Mouse (Mus musculus): Measurements from ENCODE around the gene Wnt5b. TPM values are rescaled to one million over a fixed set of nuclear protein-coding genes. Genes with fewer than 3 reads are reported as not detected.

Wnt5b gene
- polyA plus RNA-seq, 1 experiment from 2014 or later, result 3.2 TPM

GRCm38 (mm10) chr6:119477686-119478310 is 66.3 kb downstream of the Wnt5b start:
- H3K4me1 ChIP-seq (replicated peaks; ENCODE audit: control insufficient read depth, insufficient read depth, low read length), result peaks cover 35% of the 10 kb centered on the region
- H3K9me3 ChIP-seq (ENCODE audit: control insufficient read depth, low read length), result no peaks in the 10 kb centered on the region
- DNase-seq (ENCODE audit: low spot score) (no peak), ATAC-seq (replicated peaks; ENCODE audit: low FRiP score) (no peak)
- H3K27ac ChIP-seq (ENCODE audit: low read depth, low read length), result peak overlapping the region; percentile 89
- no peak overlapping the region; the same call in 1 of the 2 replicates for H3K4me3 ChIP-seq (ENCODE audit: low read depth, low read length)
- H3K4me2 ChIP-seq, result peak overlapping the region; percentile 100
- no peak overlapping the region for H3K9ac ChIP-seq (ENCODE audit: low read depth, low read length)
- no peaks in the 10 kb centered on the region for H3K27me3 ChIP-seq (replicated peaks; ENCODE audit: control insufficient read depth, insufficient read depth, low read length)
- H3K36me3 ChIP-seq (ENCODE audit: control insufficient read depth, insufficient read depth, low read length), result no peaks in the 10 kb centered on the region; the same call in 1 of the 2 replicates
- 44% methylated on average over 13 of the region's 13 CpGs for WGBS

GRCm38 (mm10) chr6:119475988-119476387 is 68.2 kb downstream of the Wnt5b start:
- H3K9ac ChIP-seq (ENCODE audit: low read depth, low read length), result no peak overlapping the region
- no peaks in the 10 kb centered on the region; the same call in 1 of the 2 replicates for H3K36me3 ChIP-seq (ENCODE audit: control insufficient read depth, insufficient read depth, low read length)

GRCm38 (mm10) chr6:119473992-119474391 is 70.2 kb downstream of the Wnt5b start:
- Histone ChIP-seq H3K9ac (ENCODE audit: low read depth, low read length) (no peak overlapping the region), H3K27me3 (replicated peaks; ENCODE audit: control insufficient read depth, insufficient read depth, low read length) (no peaks in the 10 kb centered on the region)
- 58% methylated on average over 4 of the region's 4 CpGs for WGBS

More at GRCm38 (mm10) chr6:119475988-119476387, 68.2 kb downstream of the Wnt5b start:
- Histone ChIP-seq H3K4me2 (no peak overlapping the region), H3K27ac (ENCODE audit: low read depth, low read length) (no peak overlapping the region), H3K27me3 (replicated peaks; ENCODE audit: control insufficient read depth, insufficient read depth, low read length) (no peaks in the 10 kb centered on the region), H3K4me1 (replicated peaks; ENCODE audit: control insufficient read depth, insufficient read depth, low read length) (peaks cover 31% of the 10 kb centered on the region), H3K4me3 (ENCODE audit: low read depth, low read length) (no peak overlapping the region), H3K9me3 (ENCODE audit: control insufficient read depth, low read length) (no peaks in the 10 kb centered on the region)
- DNase-seq (ENCODE audit: low spot score) (no peak), ATAC-seq (replicated peaks; ENCODE audit: low FRiP score) (no peak)
- 39% methylated on average over 6 of the region's 6 CpGs for WGBS

GRCm38 (mm10) chr6:119473446-119473845 is 70.7 kb downstream of the Wnt5b start:
- no peak for DNase-seq (ENCODE audit: low spot score)
- no peaks in the 10 kb centered on the region for H3K27me3 ChIP-seq (replicated peaks; ENCODE audit: control insufficient read depth, insufficient read depth, low read length)
- H3K4me1 ChIP-seq (replicated peaks; ENCODE audit: control insufficient read depth, insufficient read depth, low read length), result peaks cover 20% of the 10 kb centered on the region
- no peak overlapping the region for H3K27ac ChIP-seq (ENCODE audit: low read depth, low read length)
- H3K4me3 ChIP-seq (ENCODE audit: low read depth, low read length), result no peak overlapping the region
- WGBS, result 48% methylated on average over 7 of the region's 7 CpGs
- peak overlapping the region; percentile 25; the same call in 1 of the 2 replicates for H3K4me2 ChIP-seq
- ATAC-seq (replicated peaks; ENCODE audit: low FRiP score), result no peak
- H3K36me3 ChIP-seq (ENCODE audit: control insufficient read depth, insufficient read depth, low read length), result no peaks in the 10 kb centered on the region
- no peaks in the 10 kb centered on the region for H3K9me3 ChIP-seq (ENCODE audit: control insufficient read depth, low read length)
- H3K9ac ChIP-seq (ENCODE audit: low read depth, low read length), result no peak overlapping the region

More at GRCm38 (mm10) chr6:119473992-119474391, 70.2 kb downstream of the Wnt5b start:
- Histone ChIP-seq H3K4me3 (ENCODE audit: low read depth, low read length) (no peak overlapping the region), H3K36me3 (ENCODE audit: control insufficient read depth, insufficient read depth, low read length) (no peaks in the 10 kb centered on the region), H3K4me1 (replicated peaks; ENCODE audit: control insufficient read depth, insufficient read depth, low read length) (peaks cover 23% of the 10 kb centered on the region), H3K4me2 (no peak overlapping the region), H3K27ac (ENCODE audit: low read depth, low read length) (no peak overlapping the region), H3K9me3 (ENCODE audit: control insufficient read depth, low read length) (no peaks in the 10 kb centered on the region)
- DNase-seq (ENCODE audit: low spot score) (no peak), ATAC-seq (replicated peaks; ENCODE audit: low FRiP score) (no peak)

GRCm38 (mm10) chr6:119472705-119473104 is 71.4 kb downstream of the Wnt5b start:
- WGBS, result 70% methylated on average over 3 of the region's 3 CpGs
- ATAC-seq (replicated peaks; ENCODE audit: low FRiP score), result no peak
- peaks cover 13% of the 10 kb centered on the region for H3K4me1 ChIP-seq (replicated peaks; ENCODE audit: control insufficient read depth, insufficient read depth, low read length)
- no peaks in the 10 kb centered on the region for H3K36me3 ChIP-seq (ENCODE audit: control insufficient read depth, insufficient read depth, low read length)
- no peak overlapping the region for H3K4me3 ChIP-seq (ENCODE audit: low read depth, low read length)
- H3K27ac ChIP-seq (ENCODE audit: low read depth, low read length), result no peak overlapping the region
- H3K4me2 ChIP-seq, result no peak overlapping the region
- DNase-seq (ENCODE audit: low spot score), result no peak
- no peaks in the 10 kb centered on the region for H3K27me3 ChIP-seq (replicated peaks; ENCODE audit: control insufficient read depth, insufficient read depth, low read length)
- H3K9me3 ChIP-seq (ENCODE audit: control insufficient read depth, low read length), result no peaks in the 10 kb centered on the region
- H3K9ac ChIP-seq (ENCODE audit: low read depth, low read length), result no peak overlapping the region

GRCm38 (mm10) chr6:119472135-119472534 is 72.0 kb downstream of the Wnt5b start:
- H3K36me3 ChIP-seq (ENCODE audit: control insufficient read depth, insufficient read depth, low read length), result no peaks in the 10 kb centered on the region
- no peaks in the 10 kb centered on the region for H3K9me3 ChIP-seq (ENCODE audit: control insufficient read depth, low read length)
- peaks cover 12% of the 10 kb centered on the region for H3K4me1 ChIP-seq (replicated peaks; ENCODE audit: control insufficient read depth, insufficient read depth, low read length)
- no peak overlapping the region for H3K4me3 ChIP-seq (ENCODE audit: low read depth, low read length)
- no peak; the same call in 1 of the 2 replicates for ATAC-seq (replicated peaks; ENCODE audit: low FRiP score)
- no peak for DNase-seq (ENCODE audit: low spot score)
- H3K27ac ChIP-seq (ENCODE audit: low read depth, low read length), result no peak overlapping the region
- H3K9ac ChIP-seq (ENCODE audit: low read depth, low read length), result no peak overlapping the region
- WGBS, result 34% methylated on average over 5 of the region's 5 CpGs
- no peaks in the 10 kb centered on the region for H3K27me3 ChIP-seq (replicated peaks; ENCODE audit: control insufficient read depth, insufficient read depth, low read length)
- no peak overlapping the region for H3K4me2 ChIP-seq

GRCm38 (mm10) chr6:119470777-119471176 is 73.4 kb downstream of the Wnt5b start:
- Histone ChIP-seq H3K9ac (ENCODE audit: low read depth, low read length) (no peak overlapping the region), H3K27me3 (replicated peaks; ENCODE audit: control insufficient read depth, insufficient read depth, low read length) (no peaks in the 10 kb centered on the region), H3K4me2 (no peak overlapping the region), H3K27ac (ENCODE audit: low read depth, low read length) (no peak overlapping the region), H3K9me3 (ENCODE audit: control insufficient read depth, low read length) (no peaks in the 10 kb centered on the region), H3K36me3 (ENCODE audit: control insufficient read depth, insufficient read depth, low read length) (no peaks in the 10 kb centered on the region), H3K4me1 (replicated peaks; ENCODE audit: control insufficient read depth, insufficient read depth, low read length) (peaks cover 13% of the 10 kb centered on the region), H3K4me3 (ENCODE audit: low read depth, low read length) (no peak overlapping the region)
- ATAC-seq (replicated peaks; ENCODE audit: low FRiP score), result no peak
- 73% methylated on average over 3 of the region's 3 CpGs for WGBS
- DNase-seq (ENCODE audit: low spot score), result no peak

GRCm38 (mm10) chr6:119467785-119468059 is 76.4 kb downstream of the Wnt5b start:
- Histone ChIP-seq H3K4me1 (replicated peaks; ENCODE audit: control insufficient read depth, insufficient read depth, low read length) (peaks cover 6% of the 10 kb centered on the region; the same call in 1 of the 2 replicates), H3K4me3 (ENCODE audit: low read depth, low read length) (no peak overlapping the region), H3K9me3 (ENCODE audit: control insufficient read depth, low read length) (no peaks in the 10 kb centered on the region), H3K9ac (ENCODE audit: low read depth, low read length) (no peak overlapping the region), H3K4me2 (no peak overlapping the region), H3K27me3 (replicated peaks; ENCODE audit: control insufficient read depth, insufficient read depth, low read length) (no peaks in the 10 kb centered on the region), H3K27ac (ENCODE audit: low read depth, low read length) (no peak overlapping the region), H3K36me3 (ENCODE audit: control insufficient read depth, insufficient read depth, low read length) (no peaks in the 10 kb centered on the region)
- DNase-seq (ENCODE audit: low spot score) (no peak), ATAC-seq (replicated peaks; ENCODE audit: low FRiP score) (no peak)
- WGBS, result 71% methylated on average over 2 of the region's 2 CpGs
